Mouse (Mus musculus): ENCODE results near the gene Slc5a10.

GRCm38 (mm10) chr11:61744460-61744859 is 23.8 kb upstream of the Slc5a10 start:
- TF ChIP-seq POLR2A (IDR thresholded peaks at IDR 0.05; ENCODE audit: low read depth, low read length) (no peak), CTCF (IDR thresholded peaks at IDR 0.05; ENCODE audit: extremely low read depth, insufficient read length, insufficient replicate concordance, low read depth, low read length) (no peak)

Data from small intestine, adult 2 months (tissue).